Mouse (Mus musculus) Patski (cell line): ENCODE data around the gene Mmp28. TPM values are rescaled to one million over a fixed set of nuclear protein-coding genes. Genes with fewer than 3 reads are reported as not detected.
A peak's percentile ranks its signal among the peaks of the same experiment; 100 is the strongest.

Experiments used
- ATAC-seq: fragments of 100-300 bp; one replicate; pipeline ENCODE4 v1.8.0; 2021
- CTCF ChIA-PET: fragments of 350-600 bp; sonication (Branson Sonifier 250); formaldehyde crosslinking; loops from one replicate; lab custom pipeline; 2022; ENCODE audit warnings: inconsistent platforms; lab: Charles Lee
- POLR2A ChIA-PET: fragments of 350-600 bp; sonication (Branson Sonifier 250); formaldehyde crosslinking; loops from one replicate; lab custom pipeline; 2022; ENCODE audit warnings: antibody characterized with exemption, inconsistent platforms; lab: Charles Lee
- DNase-seq: peaks from one replicate; pipeline ENCODE4 v3.0.0-alpha.2; 2011; ENCODE audit warnings: low read depth, low spot score
- H3K27me3 ChIP-seq: fragments of 371-371 bp; one replicate; pipeline ENCODE4 v1.5.1; 2021
- CTCF ChIP-seq: fragments of 100-300 bp; IDR thresholded peaks from one replicate; pipeline ENCODE4 v1.5.1; 2021
- in situ Hi-C: fragments of 300-500 bp; cut with MboI; formaldehyde crosslinking; loops from 3 replicates; pipeline ENCODE4 v1.11.1; 2018; ENCODE audit warnings: low pct_unique_long_range_greater_than_20kb, mixed read lengths
- polyA plus RNA-seq: library from polyadenylated mRNA; unstranded; gene quantifications from one replicate; pipeline ENCODE4 v1.2.3, GENCODE M21; 2021

The Mmp28 gene
- polyA plus RNA-seq, 1 experiment from 2014 or later = 1.5 TPM

DNA sequence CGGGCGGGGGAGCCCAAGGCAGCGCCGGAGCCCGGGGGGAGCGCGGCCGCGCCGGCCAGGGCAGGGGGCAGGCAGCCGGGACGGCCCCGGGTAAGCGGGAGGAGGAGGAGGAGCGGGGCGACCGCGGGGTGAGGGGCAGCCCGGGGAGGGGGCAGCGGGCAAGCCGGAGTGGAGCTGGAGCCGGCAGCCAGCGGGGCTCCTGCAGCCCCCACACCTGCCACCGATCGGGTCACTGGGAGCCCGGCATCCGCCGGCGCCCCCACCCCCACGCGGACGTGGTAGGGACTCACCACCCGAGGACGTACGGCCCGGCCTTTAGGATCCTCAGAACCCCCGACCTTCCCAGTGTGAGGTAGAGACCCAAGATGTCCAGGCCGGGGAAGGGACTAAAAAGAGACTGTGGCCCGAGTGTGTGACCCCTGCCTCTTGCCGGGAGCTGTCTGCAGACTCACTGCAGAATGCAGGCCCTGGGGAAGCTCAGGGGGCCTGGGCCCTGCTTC is 53.0 kb downstream of the Mmp28 start:
- no peak for TF ChIP-seq CTCF
- no peaks in the 10 kb centered on the region for H3K27me3 ChIP-seq
- DNase-seq = no peak
- ATAC-seq = peak; percentile 34
- ChIA-PET CTCF (no interaction called here), POLR2A (interaction anchor here (1.3 kb wide), 1 partner anchor 23 kb away, joined by 4 read pairs; no protein-coding TSS in a partner anchor)
- in situ Hi-C loops = no loop called here

- in situ Hi-C loops = no loop called here
- ChIA-PET POLR2A (interaction anchor here (1.3 kb wide), 1 partner anchor 23 kb away, joined by 4 read pairs; no protein-coding TSS in a partner anchor), CTCF (interaction anchor here (2.0 kb wide), 1 partner anchor 8 kb away, joined by 5 read pairs; no protein-coding TSS in a partner anchor)
- no peak for DNase-seq
- peak; percentile 52 for ATAC-seq
- no peaks in the 10 kb centered on the region for H3K27me3 ChIP-seq
- no peak for TF ChIP-seq CTCF
Observed at GRCm38 (mm10) chr11:83409087-83409754, 53.6 kb downstream of the Mmp28 start, which contains the start of gene Rasl10b. TSS of gene Rasl10b (plus strand) at chr11:83409137.

- in situ Hi-C loops = no loop called here
- ATAC-seq (no peak), DNase-seq (no peak)
- H3K27me3 ChIP-seq = no peaks in the 10 kb centered on the region
- ChIA-PET POLR2A (interaction anchor here (0.6 kb wide), 1 partner anchor 49 kb away, joined by 3 read pairs; no protein-coding TSS in a partner anchor), CTCF (interaction anchor here (2.0 kb wide), 1 partner anchor 9 kb away, joined by 5 read pairs; no protein-coding TSS in a partner anchor)
- no peak for TF ChIP-seq CTCF
Observed at GRCm38 (mm10) chr11:83408242-83408641, 54.6 kb downstream of the Mmp28 start.

DNA sequence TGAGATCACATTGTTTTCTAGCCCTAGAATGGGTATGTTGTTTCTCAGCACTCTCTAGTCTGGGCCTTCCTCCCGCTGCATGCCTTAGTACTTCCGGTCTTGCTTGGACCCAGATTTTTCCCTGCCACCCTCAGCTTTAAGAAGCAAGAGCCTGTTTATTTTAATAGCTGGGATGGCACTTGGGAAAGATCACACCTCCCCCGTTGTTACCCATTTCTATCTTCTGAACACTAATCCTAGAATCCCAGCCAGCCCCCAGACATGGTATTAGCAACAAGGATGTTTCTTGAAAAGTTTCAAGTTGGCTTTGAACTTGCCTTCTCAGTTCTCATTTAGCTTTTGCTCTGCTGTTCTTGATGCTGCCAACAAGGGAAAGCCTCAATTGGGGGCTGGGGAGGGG is 56.5 kb downstream of the Mmp28 start:
- no peak for TF ChIP-seq CTCF
- ChIA-PET POLR2A (no interaction called here), CTCF (interaction anchor here (0.9 to 2.2 kb wide), 3 partner anchors 18 to 113 kb away, joined by 3 to 8 read pairs (median 3); no protein-coding TSS in a partner anchor)
- no peak for DNase-seq
- ATAC-seq = no peak
- in situ Hi-C loops = no loop called here
- no peaks in the 10 kb centered on the region for H3K27me3 ChIP-seq

GRCm38 (mm10) chr11:83403787-83404186 is 59.1 kb downstream of the Mmp28 start:
- DNase-seq = no peak
- TF ChIP-seq CTCF = no peak
- POLR2A ChIA-PET = no interaction called here
- CTCF ChIA-PET = interaction anchor here (1.3 to 1.7 kb wide), 2 partner anchors 12 to 21 kb away, joined by 3 to 4 read pairs; no protein-coding TSS in a partner anchor
- H3K27me3 ChIP-seq = no peaks in the 10 kb centered on the region
- ATAC-seq = no peak
- in situ Hi-C loops = no loop called here

DNA sequence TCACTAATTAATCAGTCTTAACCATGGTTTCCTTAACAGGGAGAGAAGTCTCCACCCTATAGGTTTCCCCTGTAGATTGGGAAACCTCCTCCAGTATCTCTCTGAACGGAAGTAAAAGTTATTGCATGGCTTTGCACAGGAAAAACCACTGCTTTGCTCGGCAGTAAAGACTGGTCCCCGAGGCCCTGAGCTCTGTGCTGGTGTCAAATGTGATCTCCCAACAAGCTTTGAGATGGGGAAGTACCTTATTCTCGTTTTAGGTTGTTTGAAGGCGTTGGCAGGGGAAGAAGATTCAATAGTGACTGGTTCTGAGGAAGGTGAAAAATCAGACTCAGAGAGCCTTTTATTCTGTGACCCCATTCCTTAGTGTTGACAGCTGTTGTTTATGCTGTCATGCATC is 64.1 kb downstream of the Mmp28 start:
- CTCF ChIA-PET = no interaction called here
- no peak for TF ChIP-seq CTCF
- no peaks in the 10 kb centered on the region for H3K27me3 ChIP-seq
- ATAC-seq (no peak), DNase-seq (no peak)
- POLR2A ChIA-PET = no interaction called here
- in situ Hi-C loops = no loop called here

DNA sequence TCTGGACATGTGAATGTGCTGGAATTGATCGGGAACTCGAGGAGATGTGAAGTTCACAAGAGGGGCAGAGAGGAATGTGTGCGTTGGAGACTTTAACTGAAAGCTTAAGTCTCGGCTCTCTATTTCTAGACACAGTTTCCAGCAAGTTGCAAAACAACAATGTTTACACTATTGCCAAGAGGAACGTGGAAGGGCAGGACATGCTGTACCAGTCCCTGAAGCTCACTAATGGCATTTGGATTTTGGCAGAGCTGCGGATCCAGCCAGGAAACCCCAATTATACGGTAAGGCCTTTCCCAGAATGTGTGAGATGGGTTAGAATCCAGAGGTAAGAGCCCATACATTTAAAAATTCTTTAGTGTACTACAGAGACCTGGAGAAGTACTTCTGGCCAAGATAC is 65.2 kb downstream of the Mmp28 start:
- H3K27me3 ChIP-seq = no peaks in the 10 kb centered on the region
- TF ChIP-seq CTCF = no peak

DNA sequence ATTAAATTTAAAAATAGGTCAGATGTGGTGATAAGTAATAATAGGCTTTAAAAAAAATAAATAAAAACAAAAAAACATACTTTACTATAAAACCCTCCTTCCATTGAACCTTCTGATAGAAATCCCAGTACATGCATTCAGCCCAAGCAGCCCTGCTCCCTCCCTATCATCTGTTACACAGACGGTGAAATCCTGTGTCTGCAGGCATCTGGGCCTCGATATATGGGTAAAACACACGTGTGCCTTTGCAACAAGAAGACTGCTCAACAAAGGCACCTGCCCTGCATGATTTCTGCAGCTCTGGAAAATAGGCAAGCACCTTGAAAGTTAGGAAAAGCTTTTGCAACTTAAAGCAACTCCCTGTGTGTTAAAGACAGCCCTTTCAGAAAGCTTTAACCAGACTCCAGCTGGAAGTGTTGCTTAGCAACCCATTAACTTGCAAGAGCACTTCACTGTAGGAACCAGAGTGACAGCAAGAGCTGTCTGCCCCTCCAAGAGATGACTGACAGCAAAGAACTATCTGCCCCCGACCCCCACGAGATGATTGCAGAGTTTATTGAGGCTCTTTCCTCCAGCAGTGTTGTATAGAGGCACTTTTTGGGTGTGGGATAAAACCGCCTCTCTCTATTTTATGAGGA is 68.0 kb downstream of the Mmp28 start:
- no peak for ATAC-seq
- no peak for TF ChIP-seq CTCF
- ChIA-PET POLR2A (no interaction called here), CTCF (interaction anchor here (0.8 kb wide), 1 partner anchor 9 kb away, joined by 3 read pairs; no protein-coding TSS in a partner anchor)
- in situ Hi-C loops = no loop called here
- H3K27me3 ChIP-seq = no peaks in the 10 kb centered on the region
- DNase-seq = no peak

More for the DNA sequence above, 65.2 kb downstream of the Mmp28 start:
- ChIA-PET POLR2A (no interaction called here), CTCF (no interaction called here)
- DNase-seq (no peak), ATAC-seq (no peak)
- in situ Hi-C loops = no loop called here

GRCm38 (mm10) chr11:83393062-83393461 is 69.8 kb downstream of the Mmp28 start:
- no peak for DNase-seq
- TF ChIP-seq CTCF = no peak
- ATAC-seq = no peak
- in situ Hi-C loops = no loop called here
- CTCF ChIA-PET = no interaction called here
- POLR2A ChIA-PET = no interaction called here
- no peaks in the 10 kb centered on the region for H3K27me3 ChIP-seq

Other genes with a start within 250 kb of the Mmp28 start
- not detected for gene Slfn14, start 176.3 kb downstream of the Mmp28 start, polyA plus RNA-seq
- gene Ap2b1, start 164.0 kb downstream of the Mmp28 start, polyA plus RNA-seq = 112 TPM
- 12.7 TPM for gene Pex12, start 160.5 kb downstream of the Mmp28 start, polyA plus RNA-seq
- 27.5 TPM for gene Rasl10b, start 53.9 kb downstream of the Mmp28 start, polyA plus RNA-seq
- gene Gas2l2, start 33.6 kb downstream of the Mmp28 start, polyA plus RNA-seq = not detected
- gene 1700020L24Rik, start 25.4 kb downstream of the Mmp28 start, polyA plus RNA-seq = 1.5 TPM
- 150 TPM for gene Taf15, start 10.0 kb upstream of the Mmp28 start, polyA plus RNA-seq
- not detected for gene Heatr9, start 59.1 kb upstream of the Mmp28 start, polyA plus RNA-seq
- gene Ccl5, start 67.4 kb upstream of the Mmp28 start, polyA plus RNA-seq = 0.65 TPM
- gene Ccl9, start 115.6 kb upstream of the Mmp28 start, polyA plus RNA-seq = 0.42 TPM
- gene Ccl6, start 130.0 kb upstream of the Mmp28 start, polyA plus RNA-seq = not detected
- not detected for gene Rpl9-ps1, start 182.6 kb upstream of the Mmp28 start, polyA plus RNA-seq
- gene Ccl3, start 186.3 kb upstream of the Mmp28 start, polyA plus RNA-seq = not detected
- not detected for gene Ccl4, start 199.5 kb upstream of the Mmp28 start, polyA plus RNA-seq
- not detected for gene Wfdc17, start 240.9 kb upstream of the Mmp28 start, polyA plus RNA-seq
- gene Wfdc18, start 245.9 kb upstream of the Mmp28 start, polyA plus RNA-seq = not detected